Mouse (Mus musculus): Measurements from ENCODE around the gene Calu.

Calu gene

DNA sequence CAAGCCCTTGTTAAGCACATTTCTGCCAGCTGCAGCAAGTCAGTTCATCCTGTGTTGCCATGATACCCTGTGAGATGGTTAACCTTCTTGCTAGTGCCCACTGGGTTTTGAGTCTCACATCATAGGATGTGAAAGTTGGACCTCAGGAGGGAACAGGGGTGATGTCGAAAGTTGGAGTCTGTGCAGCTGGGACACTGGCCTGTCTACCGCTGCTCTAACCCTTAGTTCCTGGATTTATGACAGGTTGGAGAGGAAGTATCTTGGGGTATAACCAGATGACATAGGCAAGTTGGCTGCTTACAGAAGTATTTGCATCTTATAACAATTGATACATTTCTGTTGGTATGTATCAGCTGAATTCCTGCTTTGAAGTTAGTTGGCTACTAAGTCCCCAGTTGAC is 72.7 kb downstream of the Calu start:
- DNase-seq (ENCODE audit: low read depth, low spot score), result no peak

DNA sequence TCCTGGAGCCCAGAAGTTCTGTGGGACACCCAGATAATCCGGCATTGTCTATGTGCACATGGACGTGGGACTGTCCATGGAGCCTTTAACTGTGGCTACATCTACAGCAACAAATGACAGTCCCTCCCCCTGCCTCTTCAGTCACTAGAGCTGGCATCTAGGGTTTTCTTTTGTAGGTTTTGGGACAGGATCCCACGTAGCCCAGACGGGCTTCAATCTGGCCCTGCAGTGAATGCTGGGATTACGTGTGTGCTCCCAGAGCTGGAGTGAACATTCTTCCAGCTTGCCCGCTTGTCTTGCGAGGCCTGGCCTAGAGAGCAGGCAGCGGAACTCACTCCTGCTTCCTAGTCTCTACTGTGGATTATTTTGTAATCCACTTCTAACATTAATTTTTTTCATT is 77.2 kb downstream of the Calu start:
- DNase-seq (ENCODE audit: low read depth, low spot score), result no peak

DNA sequence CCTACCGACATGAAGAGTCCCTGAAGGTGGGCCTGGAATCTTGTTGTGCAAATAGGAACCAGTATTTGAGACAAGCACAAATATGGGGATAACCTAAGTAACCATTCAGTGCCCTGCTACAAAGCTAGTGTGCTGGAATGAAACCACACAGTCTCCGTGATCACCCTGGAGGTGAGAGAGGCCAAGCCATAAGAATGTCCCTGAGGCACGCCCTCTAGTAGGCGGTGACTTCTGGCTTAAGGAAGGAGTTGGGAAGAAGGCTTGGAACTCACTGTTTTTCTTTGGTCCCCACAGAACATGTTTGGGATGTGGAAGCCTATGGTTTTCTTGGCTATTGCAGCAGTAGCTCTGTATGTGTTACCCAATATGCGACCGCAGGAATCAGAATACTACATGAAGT is 78.5 kb downstream of the Calu start:
- DNase-seq (ENCODE audit: low read depth, low spot score), result no peak

Measured in forelimb bud, embryonic 11.5 days (tissue).